Mouse (Mus musculus) MEL (cell line): ENCODE measurements at regions not wholly inside any gene's neighbourhood (a gene's known extent, or its start where the extent isn't known, plus 50 kb on each side); places are given as distances from the start of the nearest gene placed in this dataset.

Experiments
- DNase-seq: peaks from one replicate; pipeline ENCODE4 v3.0.0; 2011; ENCODE audit warnings: low read depth, low spot score
- H3K27ac ChIP-seq: 2 replicates; pipeline ENCODE4 v1.5.1; 2012; ENCODE audit warnings: low read depth, mild to moderate bottlenecking, control low read depth, low read length, moderate library complexity; ENCODE audit not compliant: control insufficient read depth
- H3K27me3 ChIP-seq, 2 experiments: fragments of 150-350 bp in 1 of 2; sonication (generic) in 1 of 2; 2 replicates each; pipeline ENCODE4 v1.6.1; 2012; ENCODE audit warnings: low read length in 2 of 2, mild to moderate bottlenecking in 2 of 2, improper control_type of control experiment in 1 of 2, moderate library complexity in 1 of 2; ENCODE audit not compliant: insufficient read depth in 2 of 2, control insufficient read depth in 1 of 2
- H3K36me3 ChIP-seq, 2 experiments: 2 replicates each; pipeline ENCODE4 v1.6.1; 2012 to 2014; ENCODE audit warnings: low read length in 2 of 2, improper control_type of control experiment in 1 of 2, inconsistent platforms in 1 of 2, mild to moderate bottlenecking in 1 of 2; ENCODE audit not compliant: insufficient read depth in 2 of 2, control insufficient read depth in 1 of 2
- H3K4me1 ChIP-seq, 2 experiments: fragments of 150-350 bp in 1 of 2; sonication (generic) in 1 of 2; 2 replicates each; pipeline ENCODE4 v1.6.1; 2012; ENCODE audit warnings: low read length in 2 of 2, improper control_type of control experiment in 1 of 2, mild to moderate bottlenecking in 1 of 2; ENCODE audit not compliant: insufficient read depth in 2 of 2, control insufficient read depth in 1 of 2
- H3K4me3 ChIP-seq, 2 experiments: fragments of 150-350 bp in 1 of 2; sonication (generic) in 1 of 2; 2 replicates each; pipeline ENCODE4 v1.5.1; 2012; ENCODE audit warnings: low read depth in 2 of 2, low read length in 2 of 2, mild to moderate bottlenecking in 2 of 2, moderate library complexity in 2 of 2, control low read depth in 1 of 2, improper control_type of control experiment in 1 of 2; ENCODE audit not compliant: control insufficient read depth in 1 of 2, insufficient read depth in 1 of 2
- H3K79me2 ChIP-seq: 2 replicates; pipeline ENCODE4 v1.6.1; 2012; ENCODE audit warnings: mild to moderate bottlenecking, low read length, moderate library complexity; ENCODE audit not compliant: control insufficient read depth, poor library complexity, insufficient read depth
- H3K9ac ChIP-seq: 2 replicates; pipeline ENCODE4 v1.6.1; 2012; ENCODE audit warnings: low read depth, mild to moderate bottlenecking, control low read depth, low read length, moderate library complexity; ENCODE audit not compliant: control insufficient read depth, poor library complexity, severe bottlenecking
- H3K9me3 ChIP-seq: fragments of 150-350 bp; sonication (generic); replicated peaks from 2 replicates; pipeline ENCODE4 v1.6.1; 2012; ENCODE audit warnings: mild to moderate bottlenecking, low read length, improper control_type of control experiment, moderate library complexity; ENCODE audit not compliant: insufficient read depth
- CHD1 ChIP-seq: IDR thresholded peaks from 2 replicates; pipeline ENCODE4 v1.6.1; 2012; ENCODE audit warnings: low read depth, mild to moderate bottlenecking, inconsistent platforms, low read length, improper control_type of control experiment
- GABPA ChIP-seq: IDR thresholded peaks from 2 replicates; pipeline ENCODE4 v1.6.1; 2012; ENCODE audit warnings: low read depth, mild to moderate bottlenecking, inconsistent platforms, low read length, improper control_type of control experiment, moderate library complexity
- KAT2A ChIP-seq: conservative IDR thresholded peaks from 2 replicates; pipeline ENCODE4 v1.6.1; 2012; ENCODE audit warnings: low read depth, low read length, improper control_type of control experiment, inconsistent platforms
- MAFK ChIP-seq: IDR thresholded peaks from 2 replicates; pipeline ENCODE4 v1.6.1; 2011; ENCODE audit warnings: low read depth, mild to moderate bottlenecking, low read length, improper control_type of control experiment, borderline replicate concordance
- MAX ChIP-seq: IDR thresholded peaks from 2 replicates; pipeline ENCODE4 v1.6.1; 2011; ENCODE audit warnings: low read length, improper control_type of control experiment
- MAZ ChIP-seq: IDR thresholded peaks from 2 replicates; pipeline ENCODE4 v1.6.1; 2012; ENCODE audit warnings: low read depth, mild to moderate bottlenecking, inconsistent platforms, low read length, improper control_type of control experiment
- MXI1 ChIP-seq: IDR thresholded peaks from 2 replicates; pipeline ENCODE4 v1.6.1; 2011; ENCODE audit warnings: mild to moderate bottlenecking, low read depth, low read length, improper control_type of control experiment
- MYB ChIP-seq: IDR thresholded peaks from 2 replicates; pipeline ENCODE4 v1.6.1; 2011; ENCODE audit warnings: mild to moderate bottlenecking, low read depth, low read length, improper control_type of control experiment
- POLR2A ChIP-seq, 2 experiments: IDR thresholded peaks; 2 replicates each; pipeline ENCODE4 v1.6.1; 2011 to 2012; ENCODE audit warnings: low read length in 2 of 2, mild to moderate bottlenecking in 2 of 2, control low read depth in 1 of 2, improper control_type of control experiment in 1 of 2, low read depth in 1 of 2, moderate library complexity in 1 of 2; ENCODE audit not compliant: control insufficient read depth in 1 of 2, insufficient read depth in 1 of 2, poor library complexity in 1 of 2
- POLR2AphosphoS2 ChIP-seq: IDR thresholded peaks from 2 replicates; pipeline ENCODE4 v1.6.1; 2011; ENCODE audit warnings: low read length, improper control_type of control experiment
- RCOR1 ChIP-seq: IDR thresholded peaks from 2 replicates; pipeline ENCODE4 v1.6.1; 2012; ENCODE audit warnings: low read depth, mild to moderate bottlenecking, inconsistent platforms, low read length, improper control_type of control experiment
- TCF12 ChIP-seq: IDR thresholded peaks from 2 replicates; pipeline ENCODE4 v1.6.1; 2014; ENCODE audit warnings: low read depth, mild to moderate bottlenecking, inconsistent platforms, low read length, improper control_type of control experiment, moderate library complexity
- UBTF ChIP-seq: IDR thresholded peaks from 2 replicates; pipeline ENCODE4 v1.6.1; 2012; ENCODE audit warnings: low read depth, mild to moderate bottlenecking, inconsistent platforms, low read length, improper control_type of control experiment, moderate library complexity, borderline replicate concordance; ENCODE audit not compliant: insufficient read depth
- USF1 ChIP-seq: IDR thresholded peaks from 2 replicates; pipeline ENCODE4 v1.6.1; 2014; ENCODE audit warnings: low read depth, mild to moderate bottlenecking, inconsistent platforms, low read length, improper control_type of control experiment, moderate library complexity
- ZNF384 ChIP-seq: IDR thresholded peaks from 2 replicates; pipeline ENCODE4 v1.6.1; 2012; ENCODE audit warnings: low read depth, mild to moderate bottlenecking, inconsistent platforms, low read length, improper control_type of control experiment

DNA sequence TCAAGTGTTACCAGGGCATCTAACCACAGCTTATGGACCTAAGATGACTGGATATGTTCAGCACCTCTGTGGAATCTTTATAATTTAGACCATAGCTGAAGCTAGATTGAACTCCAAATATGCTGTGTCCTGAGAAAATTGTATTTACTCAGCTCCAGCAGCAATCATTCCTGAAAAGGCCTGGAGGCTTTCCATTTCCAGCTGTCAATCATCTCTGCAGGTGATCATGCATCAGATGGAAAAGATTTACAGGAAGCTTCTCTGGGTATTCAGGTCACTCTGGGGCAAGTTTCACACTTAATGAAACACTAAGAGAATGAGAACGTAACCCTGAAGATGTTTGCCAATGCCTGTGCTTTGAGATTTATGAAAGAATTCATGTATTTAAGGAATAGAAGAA is 502.1 kb downstream of the Basp1 start:
- DNase-seq, result no peak
- no peak overlapping the region for H3K4me3 ChIP-seq
- H3K9me3 ChIP-seq, result no peaks in the 10 kb centered on the region
- no peak for TF ChIP-seq UBTF
- TF ChIP-seq POLR2A (IDR thresholded peaks at IDR 0.05; ENCODE audit: control insufficient read depth in 1 of 2, insufficient read depth in 1 of 2, low read depth in 1 of 2, low read length in 2 of 2, poor library complexity in 1 of 2), result no peak
- no peak for TF ChIP-seq MYB
- H3K79me2 ChIP-seq, result no peaks in the 10 kb centered on the region
- H3K27ac ChIP-seq, result no peak overlapping the region
- no peaks in the 10 kb centered on the region for H3K4me1 ChIP-seq
- H3K27me3 ChIP-seq, result no peaks in the 10 kb centered on the region
- no peaks in the 10 kb centered on the region for H3K36me3 ChIP-seq
- H3K9ac ChIP-seq, result no peak overlapping the region

DNA sequence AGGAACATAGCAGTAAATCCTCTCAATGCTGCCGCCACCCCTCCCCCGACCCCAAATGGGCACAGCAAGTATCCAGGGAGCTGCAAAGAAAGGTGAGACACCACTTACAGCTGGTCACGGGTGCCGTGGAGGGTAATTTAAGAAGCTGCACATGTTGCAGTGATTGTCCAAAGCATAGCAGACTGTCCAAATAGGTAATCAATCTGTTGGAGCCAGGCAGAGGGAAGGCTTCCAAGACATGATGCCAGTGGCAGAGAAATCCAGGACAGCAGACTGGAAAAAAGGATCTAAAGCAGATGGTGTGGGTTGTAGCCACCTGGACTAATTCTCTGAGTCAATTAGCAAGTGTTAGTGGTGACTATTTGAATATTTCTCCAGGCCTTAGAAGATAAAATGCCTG is 506.6 kb downstream of the Basp1 start:
- Histone ChIP-seq H3K9ac (no peak overlapping the region), H3K9me3 (no peaks in the 10 kb centered on the region), H3K4me3 (no peak overlapping the region), H3K79me2 (no peaks in the 10 kb centered on the region), H3K27me3 (no peaks in the 10 kb centered on the region), H3K4me1 (no peaks in the 10 kb centered on the region), H3K36me3 (no peaks in the 10 kb centered on the region), H3K27ac (no peak overlapping the region)
- DNase-seq, result no peak
- TF ChIP-seq GABPA, result no peak
- TF ChIP-seq MAFK, result no peak
- no peak for TF ChIP-seq MAX
- no peak for TF ChIP-seq USF1
- TF ChIP-seq RCOR1, result no peak
- TF ChIP-seq MAZ, result no peak
- no peak for TF ChIP-seq UBTF

DNA sequence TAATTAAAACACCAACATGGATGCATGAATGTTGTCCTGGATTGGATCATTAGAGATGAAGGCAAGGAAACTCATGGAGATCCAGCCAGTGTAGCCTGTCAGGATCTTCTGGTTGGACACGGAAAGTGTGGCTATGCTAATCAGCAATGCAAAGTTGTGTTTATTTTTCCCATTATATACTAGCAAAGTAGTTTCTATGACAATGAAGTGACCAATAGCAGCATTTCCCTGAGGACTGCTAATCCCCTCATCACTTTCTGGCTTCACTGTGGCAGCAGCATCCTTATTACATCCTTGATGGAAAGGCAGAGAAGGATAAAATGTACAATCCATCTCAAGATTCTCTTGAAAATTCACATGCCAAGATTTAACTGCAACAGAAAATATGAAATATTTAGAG is 534.7 kb downstream of the Basp1 start:
- Histone ChIP-seq H3K36me3 (no peaks in the 10 kb centered on the region), H3K27ac (no peak overlapping the region), H3K4me3 (no peak overlapping the region), H3K27me3 (no peaks in the 10 kb centered on the region), H3K79me2 (no peaks in the 10 kb centered on the region), H3K4me1 (no peaks in the 10 kb centered on the region), H3K9me3 (no peaks in the 10 kb centered on the region), H3K9ac (no peak overlapping the region)
- DNase-seq, result no peak
- TF ChIP-seq KAT2A (no peak), POLR2AphosphoS2 (no peak), MAFK (no peak), TCF12 (no peak), MXI1 (no peak), CHD1 (no peak), ZNF384 (no peak)
